ENCODE assay signal across 9 mouse cellular contexts in genomic region chr13:99444880-99445279, GRCm38 (mm10).
A peak's percentile ranks its signal among the peaks of the same experiment; 100 is the strongest.
DNase-seq lines count a peak whose midpoint lies in the region; ATAC-seq lines count a peak whose summit lies in the region.
"Had no signal": no experiment of that assay in that cellular context is flagged by ENCODE, and none has a peak within 500 bp of the region (broad histone marks: within the 10 kb centered on the region; RNA-seq: fewer than 3 reads in every experiment).

No protein-coding gene starts in this region.

- peak overlapping the region; percentile 19 for H3K4me2 ChIP-seq in kidney, embryonic 16.5 days (replicated peaks; ENCODE audit: low read depth, low read length)
- H3K4me2 ChIP-seq in embryonic facial prominence, embryonic 11.5 days (ENCODE audit: low read depth, low read length): no peak overlapping the region
- peak overlapping the region; percentile 19; the same call in 1 of the 2 replicates for H3K4me2 ChIP-seq in limb, embryonic 11.5 days (ENCODE audit: low read depth, severe bottlenecking)
- peak overlapping the region; percentile 33 for H3K4me2 ChIP-seq in neural tube, embryonic 15.5 days

- 1% methylated on average over 6 of the region's 6 CpGs for WGBS in kidney, embryonic 16.5 days
- 3% methylated on average over 6 of the region's 6 CpGs for WGBS in embryonic facial prominence, embryonic 11.5 days
- WGBS in limb, embryonic 11.5 days: 4% methylated on average over 6 of the region's 6 CpGs
- 3% methylated on average over 6 of the region's 6 CpGs for WGBS in neural tube, embryonic 15.5 days

- DNase-seq in kidney, adult 8-10 months: no peak
- DNase-seq in embryonic facial prominence, embryonic 11.5 days (ENCODE audit: low spot score): peak; percentile 71
- DNase-seq in limb, embryonic 11.5 days (ENCODE audit: low spot score): peak; percentile 66
- DNase-seq in frontal cortex, postnatal 25 days (ENCODE audit: low spot score in 2 of 2): no peak
- DNase-seq in cerebellum, adult 11 months: no peak

- 0 out of 2 replicates have a peak overlapping the region, but pooled peaks have one; percentile 0 for H3K27ac ChIP-seq in kidney, embryonic 16.5 days (ENCODE audit: low read length)
- H3K27ac ChIP-seq in embryonic facial prominence, embryonic 11.5 days (replicated peaks; ENCODE audit: low read depth, low read length): no peak overlapping the region
- H3K27ac ChIP-seq in limb, embryonic 11.5 days (replicated peaks; ENCODE audit: low read depth, low read length): no peak overlapping the region
- peak overlapping the region; percentile 75 for H3K27ac ChIP-seq in neural tube, embryonic 15.5 days (replicated peaks)

- ATAC-seq in kidney, embryonic 16.5 days (ENCODE audit: low FRiP score, low TSS enrichment): peak; percentile 69
- ATAC-seq in embryonic facial prominence, embryonic 11.5 days (replicated peaks; ENCODE audit: insufficient number of reproducible peaks, low FRiP score, low TSS enrichment, low read depth): peak; percentile 31
- ATAC-seq in limb, embryonic 11.5 days (ENCODE audit: insufficient number of reproducible peaks, low FRiP score, low TSS enrichment, low read depth): no peak
- peak; percentile 25 for ATAC-seq in neural tube, embryonic 15.5 days (ENCODE audit: low FRiP score)
- ATAC-seq in megakaryocyte progenitor cell, adult 5-6 weeks (replicated peaks; ENCODE audit: poor library complexity): no peak
- ATAC-seq: Patski had no signal

- no peaks in the 10 kb centered on the region for H3K27me3 ChIP-seq in kidney, embryonic 16.5 days (ENCODE audit: insufficient read depth, low read length)
- H3K27me3 ChIP-seq in embryonic facial prominence, embryonic 11.5 days (ENCODE audit: control insufficient read depth, insufficient read depth, low read length): no peaks in the 10 kb centered on the region
- no peaks in the 10 kb centered on the region for H3K27me3 ChIP-seq in limb, embryonic 11.5 days (ENCODE audit: control insufficient read depth, insufficient read depth, low read length)
- H3K27me3 ChIP-seq in neural tube, embryonic 15.5 days (replicated peaks): no peaks in the 10 kb centered on the region
- H3K27me3 ChIP-seq: Patski had no signal

- no peak overlapping the region for H3K4me3 ChIP-seq in kidney, embryonic 16.5 days (ENCODE audit: low read length)
- H3K4me3 ChIP-seq in embryonic facial prominence, embryonic 11.5 days (ENCODE audit: low read depth, low read length): no peak overlapping the region
- no peak overlapping the region for H3K4me3 ChIP-seq in limb, embryonic 11.5 days (ENCODE audit: low read depth, low read length)
- no peak overlapping the region for H3K4me3 ChIP-seq in neural tube, embryonic 15.5 days (replicated peaks)

- 0 out of 2 replicates have a peak, but pooled peaks cover 5% of the 10 kb centered on the region for H3K36me3 ChIP-seq in kidney, embryonic 16.5 days (ENCODE audit: insufficient read depth, low read length)
- H3K36me3 ChIP-seq in embryonic facial prominence, embryonic 11.5 days (replicated peaks; ENCODE audit: control insufficient read depth, insufficient read depth, low read depth, low read length): no peaks in the 10 kb centered on the region
- H3K36me3 ChIP-seq in limb, embryonic 11.5 days (ENCODE audit: control insufficient read depth, insufficient read depth, low read length): no peaks in the 10 kb centered on the region
- peaks cover 30% of the 10 kb centered on the region for H3K36me3 ChIP-seq in neural tube, embryonic 15.5 days

- H3K9ac ChIP-seq in kidney, embryonic 16.5 days (replicated peaks; ENCODE audit: low read length): no peak overlapping the region
- no peak overlapping the region for H3K9ac ChIP-seq in embryonic facial prominence, embryonic 11.5 days (replicated peaks; ENCODE audit: low read length)
- H3K9ac ChIP-seq in limb, embryonic 11.5 days (ENCODE audit: low read length): no peak overlapping the region
- no peak overlapping the region for H3K9ac ChIP-seq in neural tube, embryonic 15.5 days (replicated peaks)

- H3K4me1 ChIP-seq in kidney, embryonic 16.5 days (ENCODE audit: insufficient read depth, low read length): peaks cover 11% of the 10 kb centered on the region
- peaks cover 7% of the 10 kb centered on the region; the same call in 1 of the 2 replicates for H3K4me1 ChIP-seq in embryonic facial prominence, embryonic 11.5 days (ENCODE audit: control insufficient read depth, insufficient read depth, low read length)
- H3K4me1 ChIP-seq in limb, embryonic 11.5 days (ENCODE audit: control insufficient read depth, insufficient read depth, low read length): peaks cover 23% of the 10 kb centered on the region
- H3K4me1 ChIP-seq in neural tube, embryonic 15.5 days: peaks cover 78% of the 10 kb centered on the region

- H3K9me3 ChIP-seq in kidney, embryonic 16.5 days (ENCODE audit: low read length): no peaks in the 10 kb centered on the region
- no peaks in the 10 kb centered on the region for H3K9me3 ChIP-seq in embryonic facial prominence, embryonic 11.5 days (replicated peaks; ENCODE audit: control insufficient read depth, low read length)
- no peaks in the 10 kb centered on the region for H3K9me3 ChIP-seq in limb, embryonic 11.5 days (ENCODE audit: control insufficient read depth, low read length)
- H3K9me3 ChIP-seq in neural tube, embryonic 15.5 days (replicated peaks): no peaks in the 10 kb centered on the region

Comparison
In these comparisons a context has a peak if more than half of its experiments do, and no peak if none do; other contexts are left out.
1. ATAC-seq: peak in kidney, embryonic 16.5 days (single experiment), embryonic facial prominence, embryonic 11.5 days (single experiment) and neural tube, embryonic 15.5 days (single experiment); none in limb, embryonic 11.5 days (single experiment) and megakaryocyte progenitor cell, adult 5-6 weeks (single experiment).
2. H3K27ac ChIP-seq: peak in kidney, embryonic 16.5 days (single experiment) and neural tube, embryonic 15.5 days (single experiment); none in embryonic facial prominence, embryonic 11.5 days (single experiment) and limb, embryonic 11.5 days (single experiment).
3. DNase-seq: peak in embryonic facial prominence, embryonic 11.5 days (single experiment) and limb, embryonic 11.5 days (single experiment); none in kidney, adult 8-10 months (0 of 2), frontal cortex, postnatal 25 days (0 of 2) and cerebellum, adult 11 months (single experiment).